Mouse (Mus musculus) forebrain, embryonic 15.5 days (tissue): ENCODE results near the gene Slc25a23. TPM values are rescaled to one million over a fixed set of nuclear protein-coding genes. Genes with fewer than 3 reads are reported as not detected.
A peak's percentile ranks its signal among the peaks of the same experiment; 100 is the strongest.
"Not testable (repeated sequence)": the region's sequence is repeated elsewhere in the genome, so short reads cannot be mapped to it uniquely, and the experiment has no call there.

Source experiments
- ATAC-seq: fragments of 200-750 bp; cut with Nextera tagmentation; replicated peaks from 2 replicates; pipeline ENCODE4 v1.8.0; 2017; ENCODE audit warnings: mild to moderate bottlenecking, moderate TSS enrichment, moderate library complexity
- H3K27ac ChIP-seq: fragments of 300-500 bp; sonication (generic); replicated peaks from 2 replicates; pipeline ENCODE4 v1.5.1; 2015; ENCODE audit warnings: mild to moderate bottlenecking, inconsistent platforms
- H3K27me3 ChIP-seq: fragments of 300-500 bp; sonication (generic); 2 replicates; pipeline ENCODE4 v1.6.1; 2015; ENCODE audit warnings: inconsistent platforms
- H3K36me3 ChIP-seq: fragments of 300-500 bp; sonication (generic); 2 replicates; pipeline ENCODE4 v1.6.1; 2015; ENCODE audit warnings: mild to moderate bottlenecking, inconsistent platforms
- H3K4me1 ChIP-seq: fragments of 300-500 bp; sonication (generic); 2 replicates; pipeline ENCODE4 v1.6.1; 2015; ENCODE audit warnings: inconsistent platforms
- H3K4me2 ChIP-seq: fragments of 300-500 bp; sonication (generic); replicated peaks from 2 replicates; pipeline ENCODE4 v1.6.1; 2015; ENCODE audit warnings: mild to moderate bottlenecking, inconsistent platforms
- H3K4me3 ChIP-seq: fragments of 300-500 bp; sonication (generic); 2 replicates; pipeline ENCODE4 v1.5.1; 2015; ENCODE audit warnings: mild to moderate bottlenecking, inconsistent platforms
- H3K9ac ChIP-seq: fragments of 300-500 bp; sonication (generic); replicated peaks from 2 replicates; pipeline ENCODE4 v1.6.1; 2015; ENCODE audit warnings: mild to moderate bottlenecking, inconsistent platforms
- H3K9me3 ChIP-seq: fragments of 300-500 bp; sonication (generic); 2 replicates; pipeline ENCODE4 v1.6.1; 2016; ENCODE audit warnings: inconsistent platforms
- WGBS: fragments of 180-500 bp; shearing (Covaris S2); methylation state at CpG from one replicate; pipeline ENCODE4 v1.1.7; 2015; ENCODE audit warnings: mixed read lengths; 5-methylcytosine and 5-hydroxymethylcytosine counted together
- polyA plus RNA-seq: library from polyadenylated mRNA; unstranded; fragments of >200 nt; fragmentation: Nextera tagmentation; extraction: Ambion mirVana; gene quantifications from 2 replicates; pipeline ENCODE4 v1.2.1, GENCODE M21; 2015

The Slc25a23 gene
- polyA plus RNA-seq, 1 experiment from 2014 or later = 27.6 TPM

- no peak overlapping the region for H3K27ac ChIP-seq
- no peak overlapping the region for H3K4me2 ChIP-seq
- H3K27me3 ChIP-seq = peaks cover 22% of the 10 kb centered on the region
- H3K36me3 ChIP-seq = no peaks in the 10 kb centered on the region
- WGBS = 61% methylated on average over 5 of the region's 5 CpGs
- peaks cover 2% of the 10 kb centered on the region; the same call in 1 of the 2 replicates for H3K4me1 ChIP-seq
- H3K9me3 ChIP-seq = no peaks in the 10 kb centered on the region
- no peak overlapping the region for H3K4me3 ChIP-seq
- ATAC-seq = no peak
- no peak overlapping the region for H3K9ac ChIP-seq
Measured at GRCm38 (mm10) chr17:57066908-57067307, 7.2 kb upstream of the Slc25a23 start.

DNA sequence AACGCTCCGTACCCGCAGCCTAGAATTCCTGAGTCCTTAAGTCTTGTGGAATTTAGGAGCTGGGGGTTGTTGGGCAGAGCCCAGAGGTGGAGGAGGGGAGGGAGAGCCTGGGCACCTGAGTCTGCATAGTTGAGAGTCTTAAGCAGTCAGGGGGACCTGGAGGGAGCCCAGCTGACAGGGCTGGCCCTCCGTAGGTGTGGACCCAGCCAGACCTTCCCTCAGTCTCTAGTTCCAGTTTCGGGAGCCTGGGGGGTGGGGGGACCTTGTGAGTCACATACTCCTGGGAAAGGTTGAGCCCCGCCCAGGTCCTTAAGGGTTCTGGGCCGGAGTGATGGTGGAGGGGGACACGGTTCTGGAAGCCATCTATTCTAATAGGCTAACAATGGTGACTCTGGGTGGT, 3.4 kb upstream of the Slc25a23 start:
- H3K9me3 ChIP-seq = no peaks in the 10 kb centered on the region
- no peak overlapping the region for H3K27ac ChIP-seq
- no peaks in the 10 kb centered on the region for H3K36me3 ChIP-seq
- H3K4me2 ChIP-seq = no peak overlapping the region
- 8% methylated on average over 8 of the region's 8 CpGs for WGBS
- H3K27me3 ChIP-seq = peaks cover 31% of the 10 kb centered on the region
- ATAC-seq = no peak
- no peak overlapping the region for H3K4me3 ChIP-seq
- H3K4me1 ChIP-seq = peaks cover 23% of the 10 kb centered on the region
- H3K9ac ChIP-seq = no peak overlapping the region

GRCm38 (mm10) chr17:57062548-57062947, 2.9 kb upstream of the Slc25a23 start:
- Histone ChIP-seq H3K36me3 (no peaks in the 10 kb centered on the region), H3K9ac (no peak overlapping the region), H3K4me3 (peak overlapping the region; percentile 21), H3K27me3 (peaks cover 31% of the 10 kb centered on the region), H3K27ac (no peak overlapping the region), H3K4me2 (peak overlapping the region; percentile 33), H3K4me1 (peaks cover 25% of the 10 kb centered on the region), H3K9me3 (no peaks in the 10 kb centered on the region)
- ATAC-seq = no peak
- under 1% methylated on average over 22 of the region's 22 CpGs for WGBS

GRCm38 (mm10) chr17:57062011-57062521, 2.4 kb upstream of the Slc25a23 start:
- Histone ChIP-seq H3K9ac (no peak overlapping the region), H3K27me3 (peaks cover 31% of the 10 kb centered on the region), H3K9me3 (no peaks in the 10 kb centered on the region), H3K4me2 (peak overlapping the region; percentile 33), H3K27ac (no peak overlapping the region), H3K36me3 (no peaks in the 10 kb centered on the region), H3K4me1 (peaks cover 25% of the 10 kb centered on the region), H3K4me3 (peak overlapping the region; percentile 21)
- no peak for ATAC-seq
- under 1% methylated on average over 39 of the region's 39 CpGs for WGBS

GRCm38 (mm10) chr17:57061069-57061468, 1.4 kb upstream of the Slc25a23 start:
- H3K4me1 ChIP-seq = peaks cover 25% of the 10 kb centered on the region
- no peak for ATAC-seq
- H3K4me3 ChIP-seq = peak overlapping the region; percentile 90
- WGBS = 42% methylated on average over 10 of the region's 10 CpGs
- H3K4me2 ChIP-seq = peak overlapping the region; percentile 57
- no peak overlapping the region for H3K27ac ChIP-seq
- H3K9me3 ChIP-seq = no peaks in the 10 kb centered on the region
- H3K9ac ChIP-seq = 0 out of 2 replicates have a peak overlapping the region, but pooled peaks have one; percentile 81
- 0 out of 2 replicates have a peak, but pooled peaks cover 3% of the 10 kb centered on the region for H3K36me3 ChIP-seq
- H3K27me3 ChIP-seq = peaks cover 31% of the 10 kb centered on the region

- ATAC-seq = peak; percentile 92
- Histone ChIP-seq H3K9me3 (no peaks in the 10 kb centered on the region), H3K27me3 (peaks cover 31% of the 10 kb centered on the region), H3K27ac (peak overlapping the region; percentile 95), H3K4me3 (peak overlapping the region; percentile 90), H3K36me3 (peaks cover 6% of the 10 kb centered on the region; the same call in 1 of the 2 replicates), H3K4me1 (peaks cover 25% of the 10 kb centered on the region), H3K9ac (peak overlapping the region; percentile 81), H3K4me2 (peak overlapping the region; percentile 57)
- WGBS = under 1% methylated on average over 44 of the region's 44 CpGs
Measured at GRCm38 (mm10) chr17:57060231-57060801, 653 bp upstream of the Slc25a23 start.

DNA sequence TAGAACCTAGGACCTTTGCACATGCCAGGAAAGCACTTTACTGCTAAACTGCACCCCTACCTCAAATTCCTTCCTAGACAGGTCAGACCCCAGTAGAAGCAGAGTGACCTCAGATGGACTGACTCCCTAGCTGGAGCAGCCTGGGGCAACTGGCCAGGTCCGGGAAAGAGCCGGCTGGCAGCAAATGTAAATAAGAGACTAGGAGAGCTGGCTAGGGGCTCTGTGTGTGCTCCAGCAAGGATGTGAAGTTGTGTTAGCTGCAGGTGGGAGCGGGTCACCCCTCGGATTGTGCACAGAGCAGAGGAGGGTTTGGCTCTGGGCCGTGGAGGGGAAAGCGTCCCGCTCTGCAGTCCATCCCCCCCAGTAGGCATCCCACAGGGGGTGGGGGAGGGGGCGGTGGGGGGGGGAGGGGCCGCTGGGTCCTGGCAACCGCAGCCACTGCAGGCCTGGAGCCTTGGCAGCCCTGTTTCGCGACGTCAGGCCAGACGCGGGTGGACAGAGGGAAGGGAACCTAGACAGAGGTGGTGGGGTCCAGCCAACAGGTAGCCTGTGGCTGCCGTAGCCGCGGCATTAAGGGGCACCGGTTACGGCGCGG, 675 bp downstream of the Slc25a23 start, which contains the start of gene Crb3:
TSS of gene Crb3 (plus strand) at position 215 of the 595 bp plus-strand sequence.
- Histone ChIP-seq H3K4me3 (peak within 1 kb of the TSS; percentile 90), H3K27me3 (peaks cover 26% of the 10 kb centered on the region), H3K9ac (peak within 1 kb of the TSS; percentile 81), H3K36me3 (peaks cover 18% of the 10 kb centered on the region; the same call in 1 of the 2 replicates), H3K9me3 (no peaks in the 10 kb centered on the region), H3K27ac (peak within 1 kb of the TSS; percentile 95), H3K4me1 (peaks cover 25% of the 10 kb centered on the region), H3K4me2 (peak within 1 kb of the TSS; percentile 57)
- WGBS = 0% methylated on average over 16 of the region's 22 CpGs
- peak; percentile 7; the same call in 1 of the 2 replicates for ATAC-seq

- ATAC-seq = no peak
- no peak overlapping the region for H3K4me2 ChIP-seq
- H3K9me3 ChIP-seq = no peaks in the 10 kb centered on the region
- H3K27ac ChIP-seq = no peak overlapping the region
- H3K4me1 ChIP-seq = peaks cover 20% of the 10 kb centered on the region
- peaks cover 4% of the 10 kb centered on the region; the same call in 1 of the 2 replicates for H3K27me3 ChIP-seq
- WGBS = 89% methylated on average over 3 of the region's 3 CpGs
- H3K9ac ChIP-seq = no peak overlapping the region
- no peak overlapping the region for H3K4me3 ChIP-seq
- H3K36me3 ChIP-seq = peaks cover 44% of the 10 kb centered on the region
Measured at GRCm38 (mm10) chr17:57056246-57056645, 3.4 kb downstream of the Slc25a23 start.

DNA sequence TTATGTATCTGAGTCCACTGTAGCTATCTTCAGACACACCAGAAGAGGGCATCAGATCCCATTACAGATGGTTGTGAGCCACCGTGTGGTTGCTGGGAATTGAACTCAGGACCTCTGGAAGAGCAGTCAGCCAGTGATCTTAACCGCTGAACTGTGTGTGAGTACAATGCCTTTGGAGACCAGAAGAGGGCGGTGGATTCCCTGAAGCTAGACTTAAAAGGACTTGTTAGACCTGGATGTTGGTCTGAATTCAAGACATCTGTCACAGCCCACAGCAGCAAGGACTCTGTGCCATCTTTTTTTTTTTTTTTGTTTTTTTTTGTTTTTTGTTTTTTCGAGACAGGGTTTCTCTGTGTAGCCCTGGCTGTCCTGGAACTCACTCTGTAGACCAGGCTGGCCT, 8.0 kb downstream of the Slc25a23 start:
- H3K4me1 ChIP-seq, H3K4me2 ChIP-seq, H3K9me3 ChIP-seq, H3K27me3 ChIP-seq, H3K4me3 ChIP-seq, H3K9ac ChIP-seq, H3K27ac ChIP-seq, ATAC-seq: not testable (repeated sequence)
- peaks cover 61% of the 10 kb centered on the region for H3K36me3 ChIP-seq
- 83% methylated on average over 4 of the region's 4 CpGs for WGBS

DNA sequence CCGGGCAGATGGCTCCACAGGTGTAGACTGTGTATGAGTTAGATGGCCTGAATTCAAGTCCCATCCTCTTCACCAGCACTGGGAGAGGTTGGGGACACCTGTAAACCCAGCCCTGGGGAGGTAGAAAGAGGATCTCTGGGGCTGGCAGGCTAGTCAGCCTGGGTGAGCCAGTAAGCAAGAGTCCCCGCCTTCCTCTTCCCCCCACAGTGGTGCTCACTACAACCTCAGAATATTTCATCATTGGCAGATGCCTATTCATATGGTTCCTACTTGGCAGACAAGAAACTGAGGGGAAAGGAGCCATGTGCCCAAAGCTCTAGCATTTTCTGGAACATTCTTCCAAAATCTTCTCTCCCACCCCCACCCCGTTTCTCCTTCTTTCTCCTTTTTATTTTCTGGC, 10.8 kb downstream of the Slc25a23 start:
- H3K27me3 ChIP-seq = no peaks in the 10 kb centered on the region
- ATAC-seq = no peak
- H3K4me3 ChIP-seq = no peak overlapping the region
- no peak overlapping the region for H3K27ac ChIP-seq
- no peak overlapping the region for H3K9ac ChIP-seq
- no peaks in the 10 kb centered on the region for H3K4me1 ChIP-seq
- H3K4me2 ChIP-seq = no peak overlapping the region
- H3K36me3 ChIP-seq = peaks cover 50% of the 10 kb centered on the region
- no peaks in the 10 kb centered on the region for H3K9me3 ChIP-seq
- WGBS = 92% methylated on average over 3 of the region's 3 CpGs

DNA sequence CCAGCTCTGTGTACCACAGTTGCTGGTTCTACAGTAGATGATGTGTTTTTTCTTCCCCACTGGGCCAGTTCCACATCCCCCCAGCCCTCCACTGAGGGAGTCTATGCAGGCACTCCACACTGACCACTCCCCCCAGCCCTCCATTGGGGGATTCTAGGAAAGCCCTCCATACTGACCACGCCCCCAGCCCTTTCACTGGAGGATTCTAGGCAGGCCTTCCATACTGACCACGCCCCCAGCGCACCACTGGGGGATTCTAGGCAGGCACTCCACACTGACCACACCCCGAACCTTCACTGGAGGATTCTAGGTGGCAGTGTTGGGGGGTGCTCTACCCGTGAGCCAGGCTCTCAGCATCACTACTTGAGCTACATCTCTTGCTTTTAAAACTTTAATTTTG, 12.3 kb downstream of the Slc25a23 start:
- peaks cover 36% of the 10 kb centered on the region for H3K36me3 ChIP-seq
- no peak overlapping the region for H3K27ac ChIP-seq
- ATAC-seq = no peak; the same call in 1 of the 2 replicates
- no peaks in the 10 kb centered on the region for H3K27me3 ChIP-seq
- no peak overlapping the region for H3K4me2 ChIP-seq
- no peak overlapping the region for H3K9ac ChIP-seq
- no peaks in the 10 kb centered on the region for H3K9me3 ChIP-seq
- WGBS = 44% methylated on average over 5 of the region's 5 CpGs
- no peaks in the 10 kb centered on the region; the same call in 1 of the 2 replicates for H3K4me1 ChIP-seq
- no peak overlapping the region for H3K4me3 ChIP-seq

DNA sequence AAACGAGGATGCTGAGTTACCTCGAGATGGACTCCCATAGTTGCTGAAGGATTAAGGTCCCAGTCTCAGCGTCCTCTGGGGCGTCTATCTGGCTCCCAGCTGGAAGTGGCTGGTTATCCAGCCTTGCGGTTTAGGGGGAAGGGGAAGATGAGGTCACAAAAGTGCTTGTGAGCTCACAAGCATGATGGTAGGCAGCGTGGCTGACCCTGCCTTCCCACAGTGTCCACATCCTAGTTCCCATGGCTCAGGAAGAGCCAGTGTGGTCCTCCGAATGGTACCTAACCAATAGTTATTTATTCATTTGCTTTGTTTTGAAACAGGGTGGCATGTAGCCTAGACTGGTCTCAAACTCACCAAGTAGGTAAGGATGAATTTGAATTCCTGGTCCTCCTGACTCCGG, 18.1 kb downstream of the Slc25a23 start, which contains the start of gene Slc25a41:
TSS of gene Slc25a41 (minus strand) at position 101 of the 400 bp plus-strand sequence.
- ATAC-seq = no peak
- Histone ChIP-seq H3K9ac (no peak within 1 kb of the TSS), H3K27me3 (peaks cover 5% of the 10 kb centered on the region; the same call in 1 of the 2 replicates), H3K36me3 (peaks cover 9% of the 10 kb centered on the region; the same call in 1 of the 2 replicates), H3K4me2 (no peak within 1 kb of the TSS), H3K4me3 (no peak within 1 kb of the TSS), H3K27ac (no peak within 1 kb of the TSS), H3K4me1 (no peaks in the 10 kb centered on the region; the same call in 1 of the 2 replicates), H3K9me3 (no peaks in the 10 kb centered on the region)
- WGBS = 79% methylated on average over 8 of the region's 8 CpGs
